25 mouse cellular contexts compared by ENCODE assay signal in genomic region chr5:67559063-67559462, GRCm38 (mm10).
"Had no signal": no experiment of that assay in that cellular context is flagged by ENCODE, and none has a peak within 500 bp of the region (broad histone marks: within the 10 kb centered on the region; RNA-seq: fewer than 3 reads in every experiment).

No protein-coding gene starts in this region.

- H3K27me3 ChIP-seq: heart, embryonic 13.5 days; heart, embryonic 15.5 days; hindbrain, embryonic 13.5 days; hindbrain, embryonic 15.5 days; liver, embryonic 12.5 days had no signal

- DNase-seq: forebrain, postnatal 0 days; gastrocnemius, postnatal 14 days; gastrocnemius, postnatal 36 days; heart, adult 11 months; heart, adult 2 months; heart, postnatal 14 days; heart, postnatal 36 days; kidney, adult 11 months; kidney, adult 9 months; kidney, postnatal 10 days; kidney, postnatal 36 days; layer of hippocampus, adult 9-11 months; layer of hippocampus, postnatal 36 days; left cerebral cortex, postnatal 4 days had no signal

- H3K4me2 ChIP-seq: heart, embryonic 11.5 days; heart, embryonic 13.5 days; heart, embryonic 15.5 days; hindbrain, embryonic 13.5 days; hindbrain, embryonic 15.5 days; limb, embryonic 13.5 days; limb, embryonic 15.5 days; liver, embryonic 12.5 days had no signal

- H3K4me1 ChIP-seq: heart, embryonic 13.5 days; heart, embryonic 15.5 days; hindbrain, embryonic 13.5 days; hindbrain, embryonic 15.5 days; limb, embryonic 13.5 days; limb, embryonic 15.5 days; liver, embryonic 12.5 days had no signal

- H3K36me3 ChIP-seq: heart, embryonic 13.5 days; heart, embryonic 15.5 days; hindbrain, embryonic 13.5 days; hindbrain, embryonic 15.5 days; limb, embryonic 13.5 days; limb, embryonic 15.5 days; liver, embryonic 12.5 days had no signal

- H3K4me3 ChIP-seq: heart, adult 2 months; heart, embryonic 13.5 days; heart, embryonic 15.5 days; hindbrain, embryonic 13.5 days; hindbrain, embryonic 15.5 days; limb, embryonic 13.5 days; limb, embryonic 15.5 days; liver, embryonic 12.5 days had no signal

- ATAC-seq: forebrain, postnatal 0 days; hindbrain, postnatal 0 days; intestine, embryonic 16.5 days; liver, embryonic 12.5 days had no signal

- H3K27ac ChIP-seq: heart, adult 2 months; heart, embryonic 13.5 days; heart, embryonic 15.5 days; hindbrain, embryonic 13.5 days; hindbrain, embryonic 15.5 days; hindbrain, postnatal 0 days; limb, embryonic 13.5 days; limb, embryonic 15.5 days; liver, embryonic 12.5 days; liver, embryonic 14.5 days had no signal

- H3K9me3 ChIP-seq: heart, embryonic 13.5 days; heart, embryonic 15.5 days; hindbrain, embryonic 13.5 days; hindbrain, embryonic 15.5 days; limb, embryonic 15.5 days; liver, embryonic 12.5 days had no signal

- H3K9ac ChIP-seq: forebrain, postnatal 0 days; heart, embryonic 13.5 days; heart, embryonic 15.5 days; hindbrain, embryonic 13.5 days; hindbrain, embryonic 15.5 days; limb, embryonic 13.5 days; limb, embryonic 15.5 days; liver, embryonic 12.5 days; liver, embryonic 14.5 days had no signal
